Mouse (Mus musculus) embryonic facial prominence, embryonic 14.5 days (tissue): ENCODE measurements at regions not wholly inside any gene's neighbourhood (a gene's known extent, or its start where the extent isn't known, plus 50 kb on each side); places are given as distances from the start of the nearest gene placed in this dataset.

Experiments
- ATAC-seq: fragments of 200-750 bp; cut with Nextera tagmentation; 2 replicates; pipeline ENCODE4 v1.8.0; 2017; ENCODE audit warnings: low read depth, moderate number of reproducible peaks, moderate TSS enrichment
- DNase-seq: peaks from one replicate; pipeline ENCODE4 v3.0.0-alpha.2; 2015; ENCODE audit warnings: low spot score
- H3K27ac ChIP-seq: fragments of 300-500 bp; sonication (generic); replicated peaks from 2 replicates; pipeline ENCODE4 v1.5.1; 2014; ENCODE audit warnings: low read depth, mild to moderate bottlenecking, low read length, moderate library complexity
- H3K27me3 ChIP-seq: fragments of 300-500 bp; sonication (generic); replicated peaks from 2 replicates; pipeline ENCODE4 v1.6.1; 2014; ENCODE audit warnings: low read length; ENCODE audit not compliant: control insufficient read depth, insufficient read depth
- H3K36me3 ChIP-seq: fragments of 300-500 bp; sonication (generic); 2 replicates; pipeline ENCODE4 v1.6.1; 2014; ENCODE audit warnings: low read length, mixed read lengths; ENCODE audit not compliant: control insufficient read depth, insufficient read depth
- H3K4me1 ChIP-seq: fragments of 300-500 bp; sonication (generic); 2 replicates; pipeline ENCODE4 v1.6.1; 2014; ENCODE audit warnings: antibody characterized with exemption, low read length; ENCODE audit not compliant: control insufficient read depth, insufficient read depth
- H3K4me2 ChIP-seq: fragments of 300-500 bp; sonication (generic); 2 replicates; pipeline ENCODE4 v1.6.1; 2014; ENCODE audit warnings: low read depth, mild to moderate bottlenecking, low read length, moderate library complexity, mixed read lengths
- H3K4me3 ChIP-seq: fragments of 300-500 bp; sonication (generic); 2 replicates; pipeline ENCODE4 v1.5.1; 2014; ENCODE audit warnings: low read depth, mild to moderate bottlenecking, low read length
- H3K9ac ChIP-seq: fragments of 300-500 bp; sonication (generic); 2 replicates; pipeline ENCODE4 v1.6.1; 2014; ENCODE audit warnings: low read depth, mild to moderate bottlenecking, low read length, moderate library complexity, mixed read lengths
- H3K9me3 ChIP-seq: fragments of 300-500 bp; sonication (generic); 2 replicates; pipeline ENCODE4 v1.6.1; 2016; ENCODE audit warnings: low read length; ENCODE audit not compliant: control insufficient read depth
- WGBS: fragments of 180-500 bp; shearing (Covaris S2); extraction: QIAGEN DNeasy Blood & Tissue Kit; methylation state at CpG from one replicate; pipeline ENCODE4 v1.1.7; 2014; 5-methylcytosine and 5-hydroxymethylcytosine counted together

GRCm38 (mm10) chr9:118389481-118390334 lies 88.3 kb upstream of the Eomes start:
- 9% methylated on average over 27 of the region's 27 CpGs for WGBS
- no peak; the same call in 1 of the 2 replicates for ATAC-seq
- H3K27me3 ChIP-seq, result peaks cover 28% of the 10 kb centered on the region; the same call in 1 of the 2 replicates

GRCm38 (mm10) chr9:118390679-118391078 lies 87.3 kb upstream of the Eomes start:
- no peak overlapping the region for H3K9ac ChIP-seq
- no peak overlapping the region for H3K4me3 ChIP-seq
- H3K4me1 ChIP-seq, result no peaks in the 10 kb centered on the region
- no peaks in the 10 kb centered on the region for H3K36me3 ChIP-seq
- no peak overlapping the region for H3K27ac ChIP-seq
- no peak for DNase-seq
- H3K4me2 ChIP-seq, result no peak overlapping the region
- ATAC-seq, result no peak
- no peaks in the 10 kb centered on the region for H3K9me3 ChIP-seq
- peaks cover 28% of the 10 kb centered on the region; the same call in 1 of the 2 replicates for H3K27me3 ChIP-seq
- 61% methylated on average over 3 of the region's 3 CpGs for WGBS

More at GRCm38 (mm10) chr9:118389481-118390334, 88.3 kb upstream of the Eomes start:
- H3K9me3 ChIP-seq, result no peaks in the 10 kb centered on the region
- no peak overlapping the region for H3K27ac ChIP-seq
- H3K4me3 ChIP-seq, result peak overlapping the region; percentile 36
- no peak overlapping the region for H3K9ac ChIP-seq
- H3K36me3 ChIP-seq, result no peaks in the 10 kb centered on the region
- peak; percentile 64 for DNase-seq
- H3K4me1 ChIP-seq, result no peaks in the 10 kb centered on the region
- peak overlapping the region; percentile 53 for H3K4me2 ChIP-seq

GRCm38 (mm10) chr9:118391715-118392114 lies 86.3 kb upstream of the Eomes start:
- ATAC-seq, result no peak
- no peak overlapping the region for H3K4me3 ChIP-seq
- H3K4me1 ChIP-seq, result no peaks in the 10 kb centered on the region
- no peak for DNase-seq
- WGBS, result 62% methylated on average over 7 of the region's 7 CpGs
- peaks cover 28% of the 10 kb centered on the region; the same call in 1 of the 2 replicates for H3K27me3 ChIP-seq
- H3K27ac ChIP-seq, result no peak overlapping the region
- H3K9me3 ChIP-seq, result no peaks in the 10 kb centered on the region
- H3K36me3 ChIP-seq, result no peaks in the 10 kb centered on the region
- H3K4me2 ChIP-seq, result no peak overlapping the region
- no peak overlapping the region for H3K9ac ChIP-seq

- Histone ChIP-seq H3K27ac (no peak overlapping the region), H3K4me2 (no peak overlapping the region), H3K36me3 (no peaks in the 10 kb centered on the region), H3K4me1 (no peaks in the 10 kb centered on the region), H3K27me3 (peaks cover 28% of the 10 kb centered on the region; the same call in 1 of the 2 replicates), H3K4me3 (no peak overlapping the region), H3K9me3 (no peaks in the 10 kb centered on the region), H3K9ac (no peak overlapping the region)
- no peak for DNase-seq
- 76% methylated on average over 1 of the region's 1 CpGs for WGBS
- ATAC-seq, result no peak
These were observed 85.2 kb upstream of the Eomes start for GRCm38 (mm10) chr9:118392796-118393195.

- WGBS, result 42% methylated on average over 4 of the region's 4 CpGs
- Histone ChIP-seq H3K4me2 (no peak overlapping the region), H3K27me3 (peaks cover 22% of the 10 kb centered on the region; the same call in 1 of the 2 replicates), H3K27ac (no peak overlapping the region), H3K4me3 (no peak overlapping the region), H3K9me3 (no peaks in the 10 kb centered on the region), H3K36me3 (no peaks in the 10 kb centered on the region), H3K9ac (no peak overlapping the region), H3K4me1 (no peaks in the 10 kb centered on the region)
- no peak for DNase-seq
- ATAC-seq, result no peak
These were observed 84.4 kb upstream of the Eomes start for GRCm38 (mm10) chr9:118393567-118393966.

GRCm38 (mm10) chr9:118396425-118397053 lies 81.5 kb upstream of the Eomes start:
- Histone ChIP-seq H3K4me2 (no peak overlapping the region), H3K27me3 (no peaks in the 10 kb centered on the region), H3K4me1 (no peaks in the 10 kb centered on the region), H3K27ac (no peak overlapping the region), H3K4me3 (no peak overlapping the region), H3K9me3 (no peaks in the 10 kb centered on the region), H3K9ac (no peak overlapping the region), H3K36me3 (no peaks in the 10 kb centered on the region)
- WGBS, result 64% methylated on average over 2 of the region's 2 CpGs
- ATAC-seq (no peak), DNase-seq (no peak)

- Histone ChIP-seq H3K4me3 (no peak overlapping the region), H3K4me1 (no peaks in the 10 kb centered on the region), H3K27me3 (no peaks in the 10 kb centered on the region), H3K27ac (no peak overlapping the region), H3K9ac (no peak overlapping the region), H3K4me2 (no peak overlapping the region), H3K9me3 (no peaks in the 10 kb centered on the region), H3K36me3 (no peaks in the 10 kb centered on the region)
- DNase-seq (no peak), ATAC-seq (no peak)
- WGBS, result 73% methylated on average over 3 of the region's 3 CpGs
These were observed 77.5 kb upstream of the Eomes start for GRCm38 (mm10) chr9:118400520-118400919.

- ATAC-seq (no peak), DNase-seq (no peak)
- no peaks in the 10 kb centered on the region for H3K36me3 ChIP-seq
These were observed 76.8 kb upstream of the Eomes start for GRCm38 (mm10) chr9:118401170-118401569.

More at GRCm38 (mm10) chr9:118401170-118401569, 76.8 kb upstream of the Eomes start:
- no peak overlapping the region for H3K27ac ChIP-seq
- H3K9ac ChIP-seq, result no peak overlapping the region
- H3K4me2 ChIP-seq, result no peak overlapping the region
- no peaks in the 10 kb centered on the region for H3K9me3 ChIP-seq
- no peak overlapping the region for H3K4me3 ChIP-seq
- no peaks in the 10 kb centered on the region for H3K27me3 ChIP-seq
- no peaks in the 10 kb centered on the region for H3K4me1 ChIP-seq
